Mouse (Mus musculus): ENCODE measurements around the gene Rxylt1.

The Rxylt1 gene

GRCm38 (mm10) chr10:122044926-122045325, 52.2 kb downstream of the Rxylt1 start:
- DNase-seq (ENCODE audit: low read depth, low spot score): no peak

- DNase-seq (ENCODE audit: low read depth, low spot score): no peak
Measured at GRCm38 (mm10) chr10:122040372-122040771, 56.8 kb downstream of the Rxylt1 start.

GRCm38 (mm10) chr10:122039566-122039965, 57.6 kb downstream of the Rxylt1 start:
- no peak for DNase-seq (ENCODE audit: low read depth, low spot score)

- no peak for DNase-seq (ENCODE audit: low read depth, low spot score)
Measured at GRCm38 (mm10) chr10:122038554-122038953, 58.6 kb downstream of the Rxylt1 start.

GRCm38 (mm10) chr10:122033271-122033670, 63.9 kb downstream of the Rxylt1 start:
- DNase-seq (ENCODE audit: low read depth, low spot score): no peak

GRCm38 (mm10) chr10:122030420-122030819, 66.8 kb downstream of the Rxylt1 start:
- no peak for DNase-seq (ENCODE audit: low read depth, low spot score)

- no peak for DNase-seq (ENCODE audit: low read depth, low spot score)
Measured at GRCm38 (mm10) chr10:122029738-122030137, 67.4 kb downstream of the Rxylt1 start.
